Mouse (Mus musculus) lung, adult 2 months (tissue): ENCODE results near the gene Stard7. TPM values are rescaled to one million over a fixed set of nuclear protein-coding genes. Genes with fewer than 3 reads are reported as not detected.

Experiments
- DNase-seq: peaks from one replicate; pipeline ENCODE4 v3.0.0; 2022
- H3K4me1 ChIP-seq: fragments of 200-500 bp; 2 replicates; pipeline ENCODE4 v1.6.1; 2011; ENCODE audit warnings: low read length; ENCODE audit not compliant: control insufficient read depth, insufficient read depth
- H3K4me3 ChIP-seq: fragments of 200-500 bp; replicated peaks from 2 replicates; pipeline ENCODE3; 2011; ENCODE audit warnings: low read depth, mild to moderate bottlenecking, control low read depth, low read length; ENCODE audit errors: extremely low read depth
- CTCF ChIP-seq: fragments of 200-500 bp; IDR thresholded peaks from 2 replicates; pipeline ENCODE4 v1.5.1; 2011; ENCODE audit warnings: mild to moderate bottlenecking, low read length, control low read depth; ENCODE audit not compliant: insufficient read depth
- POLR2A ChIP-seq: fragments of 200-500 bp; IDR thresholded peaks from 2 replicates; pipeline ENCODE4 v1.6.1; 2011; ENCODE audit warnings: low read depth, mild to moderate bottlenecking, control low read depth, low read length, borderline replicate concordance; ENCODE audit errors: extremely low read depth
- WGBS: fragments of 180-500 bp; shearing (Covaris S2); methylation state at CpG from one replicate; pipeline ENCODE4 v1.1.7; 2018; 5-methylcytosine and 5-hydroxymethylcytosine counted together
- polyA plus RNA-seq: library from polyadenylated mRNA; depleted of rRNA; stranded (reverse); fragments of >200 nt; gene quantifications from 2 replicates; pipeline ENCODE4 v1.2.3, GENCODE M21; 2012; rRNA removed

The Stard7 gene
- polyA plus RNA-seq, 1 experiment = 29.3 TPM

DNA sequence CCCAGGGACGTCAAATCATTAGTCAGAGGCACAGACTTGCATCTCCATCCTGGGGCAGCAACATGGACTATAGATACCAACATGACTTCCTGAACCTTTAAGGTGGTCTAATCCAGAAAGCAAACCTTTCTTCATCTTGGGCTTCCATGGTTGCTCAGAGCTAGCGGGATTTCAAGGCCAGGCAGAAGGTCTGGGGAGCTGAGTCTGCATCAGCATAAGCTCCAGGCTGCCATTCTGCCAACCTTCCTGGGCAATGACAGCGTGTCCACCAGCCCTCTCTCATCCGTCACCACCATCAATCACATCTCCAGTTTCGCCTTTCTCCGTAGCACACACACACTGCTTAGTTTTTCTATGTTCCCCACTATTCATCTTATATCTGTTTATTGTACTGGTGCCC, 69.2 kb downstream of the Stard7 start:
- 74% methylated on average over 6 of the region's 6 CpGs for WGBS

GRCm38 (mm10) chr2:127341159-127341558, 71.1 kb downstream of the Stard7 start:
- DNase-seq = peak; percentile 47
- no peaks in the 10 kb centered on the region for H3K4me1 ChIP-seq
- H3K4me3 ChIP-seq = no peak overlapping the region
- 5% methylated on average over 3 of the region's 3 CpGs for WGBS
- TF ChIP-seq CTCF = peak; percentile 88
- no peak for TF ChIP-seq POLR2A

More for the DNA sequence above, 69.2 kb downstream of the Stard7 start:
- no peak overlapping the region for H3K4me3 ChIP-seq
- no peaks in the 10 kb centered on the region for H3K4me1 ChIP-seq
- no peak for TF ChIP-seq POLR2A
- TF ChIP-seq CTCF = no peak
- no peak for DNase-seq

DNA sequence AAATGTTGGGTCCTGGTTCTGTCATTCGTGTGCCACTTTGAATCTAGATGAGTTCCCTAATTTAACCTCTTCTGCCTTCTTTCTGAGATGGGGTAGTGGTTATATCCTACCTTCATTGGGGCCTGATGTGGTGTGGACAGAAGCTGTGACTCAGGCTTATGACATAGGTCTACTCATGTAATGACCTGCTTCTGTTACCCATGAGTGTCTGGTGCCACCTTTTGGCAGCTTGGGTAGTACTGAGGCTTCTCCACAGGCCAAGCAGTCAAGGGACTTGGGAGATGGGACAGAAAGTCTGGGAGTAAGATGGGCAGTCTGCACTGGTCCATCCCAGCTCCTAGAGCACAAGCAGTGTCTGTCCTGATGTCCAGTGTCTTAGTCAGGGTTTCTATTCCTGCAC, 76.3 kb downstream of the Stard7 start:
- DNase-seq = no peak
- TF ChIP-seq POLR2A = no peak
- no peak; the same call in 1 of the 2 replicates for TF ChIP-seq CTCF
- H3K4me1 ChIP-seq = no peaks in the 10 kb centered on the region
- WGBS = 59% methylated on average over 1 of the region's 1 CpGs
- no peak overlapping the region for H3K4me3 ChIP-seq

DNA sequence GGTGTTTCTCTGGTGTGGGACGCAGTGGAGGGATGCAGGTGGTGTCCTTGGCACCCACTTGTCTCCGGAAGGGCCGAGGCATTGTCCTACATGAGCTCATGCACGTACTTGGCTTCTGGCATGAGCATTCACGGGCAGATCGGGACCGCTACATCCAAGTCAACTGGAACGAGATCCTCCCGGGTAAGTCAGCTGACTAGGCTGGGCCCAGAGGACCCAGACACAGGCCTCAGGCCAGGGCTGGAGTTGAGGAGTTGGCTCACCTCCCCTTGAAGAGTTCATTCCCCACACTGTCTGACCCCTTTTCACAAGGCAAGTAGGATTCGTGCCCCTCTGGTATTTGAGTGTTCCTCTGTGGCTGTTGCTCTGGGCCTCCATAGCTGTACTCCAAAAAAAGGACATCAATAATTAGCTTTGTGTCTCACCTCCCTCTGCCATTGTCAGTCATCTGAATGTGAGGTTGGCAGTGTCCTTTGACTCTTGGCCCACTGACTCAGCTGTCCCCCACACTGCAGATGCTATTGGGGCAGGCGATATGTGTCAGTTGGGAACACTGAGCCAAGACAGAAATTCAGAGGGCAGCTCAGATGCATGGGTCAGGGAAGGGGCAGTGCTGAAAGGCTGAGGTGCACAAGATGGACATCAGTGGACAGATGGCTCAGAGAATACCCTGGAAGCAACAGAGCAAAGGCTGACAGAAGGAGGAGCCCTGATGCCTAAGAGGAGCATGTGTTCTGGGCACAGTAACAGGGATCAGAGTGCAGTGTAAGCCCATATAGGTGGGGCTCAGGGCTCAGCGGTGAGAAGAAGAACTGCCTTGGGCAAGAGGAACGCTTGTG, 77.3 kb downstream of the Stard7 start:
- no peak for DNase-seq
- TF ChIP-seq POLR2A (no peak), CTCF (no peak)
- H3K4me1 ChIP-seq = no peaks in the 10 kb centered on the region
- 73% methylated on average over 13 of the region's 13 CpGs for WGBS
- H3K4me3 ChIP-seq = no peak overlapping the region

Other genes with a start within 250 kb of the Stard7 start
- 5.6 and 13.3 TPM in 2 replicates for gene Blvra, start 199.6 kb upstream of the Stard7 start, polyA plus RNA-seq
- gene Ncaph, start 136.3 kb upstream of the Stard7 start, polyA plus RNA-seq = 1.6 and 2.9 TPM in 2 replicates
- 12.8 and 14.6 TPM in 2 replicates for gene Itpripl1, start 126.8 kb upstream of the Stard7 start, polyA plus RNA-seq
- gene 1810024B03Rik, start 61.9 kb upstream of the Stard7 start, polyA plus RNA-seq = 1.2 and 1.6 TPM in 2 replicates
- gene Snrnp200, start 61.8 kb upstream of the Stard7 start, polyA plus RNA-seq = 41.4 and 52.0 TPM in 2 replicates
- 46.7 and 67.3 TPM in 2 replicates for gene Ciao1, start 22.4 kb upstream of the Stard7 start, polyA plus RNA-seq
- gene Tmem127, start 22.3 kb upstream of the Stard7 start, polyA plus RNA-seq = 74.4 and 86.6 TPM in 2 replicates
- gene Dusp2, start 65.9 kb downstream of the Stard7 start, polyA plus RNA-seq = 5.2 and 6.3 TPM in 2 replicates
- not detected in 2 replicates for gene Astl, start 68.4 kb downstream of the Stard7 start, polyA plus RNA-seq
- 0.48 and 0.51 TPM in 2 replicates for gene Adra2b, start 93.0 kb downstream of the Stard7 start, polyA plus RNA-seq
- gene Gpat2, start 155.0 kb downstream of the Stard7 start, polyA plus RNA-seq = 0.15 and 0.29 TPM in 2 replicates
- 11.1 and 14.0 TPM in 2 replicates for gene Fahd2a, start 174.3 kb downstream of the Stard7 start, polyA plus RNA-seq